Mouse (Mus musculus): ENCODE measurements at regions not wholly inside any gene's neighbourhood (a gene's known extent, or its start where the extent isn't known, plus 50 kb on each side); places are given as distances from the start of the nearest gene placed in this dataset.
"Not testable (repeated sequence)": the region's sequence is repeated elsewhere in the genome, so short reads cannot be mapped to it uniquely, and the experiment has no call there.

GRCm38 (mm10) chr10:86566875-86567274 lies 68.2 kb upstream of the Syn3 start:
- not testable (repeated sequence) for TF ChIP-seq CTCF (IDR thresholded peaks at IDR 0.05; ENCODE audit: low read depth); EP300 (optimal IDR thresholded peaks at IDR 0.05)
